Mouse (Mus musculus) urinary bladder, postnatal 4 days (tissue): ENCODE data around the gene Inmt.

Experiments used
- DNase-seq, 2 experiments: peaks; one replicate each; pipeline ENCODE4 v3.0.0; 2021 to 2022; ENCODE audit warnings: low spot score in 2 of 2

The Inmt gene

GRCm38 (mm10) chr6:55169818-55170217 lies 5.0 kb downstream of the Inmt start:
- no peak for DNase-seq

GRCm38 (mm10) chr6:55166777-55167463 lies 7.9 kb downstream of the Inmt start:
- peak; percentile 34 to 72 for DNase-seq

GRCm38 (mm10) chr6:55163046-55163584 lies 11.7 kb downstream of the Inmt start:
- no peak for DNase-seq

DNA sequence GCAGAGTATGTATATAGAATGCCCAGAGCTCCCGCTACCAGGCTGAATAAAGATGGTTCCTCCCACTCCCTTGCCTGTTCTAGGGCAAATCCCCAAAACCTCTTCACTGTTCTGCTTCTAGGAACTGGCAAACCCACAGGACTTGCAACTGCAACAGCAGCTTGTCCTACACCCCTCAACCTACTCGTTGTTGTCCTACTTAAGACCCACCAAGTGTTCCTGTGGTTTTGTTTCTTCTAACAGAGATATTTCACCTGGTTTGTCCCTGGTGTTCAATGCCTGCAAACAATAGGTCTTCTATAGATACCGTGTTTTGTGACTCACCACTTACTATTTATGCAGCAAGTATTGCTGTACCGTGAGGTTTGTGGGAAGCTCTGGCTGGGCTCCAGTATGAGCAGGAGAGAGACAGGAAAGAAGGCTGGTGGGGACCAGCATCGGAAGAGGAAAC lies 13.5 kb downstream of the Inmt start:
- no peak for DNase-seq

- DNase-seq = no peak
These were observed 15.6 kb downstream of the Inmt start for GRCm38 (mm10) chr6:55159256-55159655.

DNA sequence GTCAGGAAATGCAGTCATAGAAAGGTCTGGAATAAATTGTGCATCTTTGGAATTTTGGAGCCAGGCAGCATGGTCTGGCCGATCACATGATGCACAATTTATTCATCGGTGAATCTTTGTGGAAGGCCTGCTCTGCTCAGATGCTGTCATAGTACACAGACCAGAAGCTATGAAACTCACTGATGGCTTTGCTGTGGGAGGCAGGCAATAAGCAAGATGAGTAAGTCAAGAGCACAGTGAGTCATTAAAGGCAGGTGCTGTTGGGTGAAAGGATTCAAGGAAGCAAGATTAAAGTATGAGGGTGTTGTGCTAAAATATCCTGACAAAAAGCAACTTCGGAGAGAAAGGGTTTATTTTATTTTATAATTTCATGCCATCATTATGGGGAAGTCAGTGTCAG lies 22.6 kb downstream of the Inmt start:
- no peak for DNase-seq

DNA sequence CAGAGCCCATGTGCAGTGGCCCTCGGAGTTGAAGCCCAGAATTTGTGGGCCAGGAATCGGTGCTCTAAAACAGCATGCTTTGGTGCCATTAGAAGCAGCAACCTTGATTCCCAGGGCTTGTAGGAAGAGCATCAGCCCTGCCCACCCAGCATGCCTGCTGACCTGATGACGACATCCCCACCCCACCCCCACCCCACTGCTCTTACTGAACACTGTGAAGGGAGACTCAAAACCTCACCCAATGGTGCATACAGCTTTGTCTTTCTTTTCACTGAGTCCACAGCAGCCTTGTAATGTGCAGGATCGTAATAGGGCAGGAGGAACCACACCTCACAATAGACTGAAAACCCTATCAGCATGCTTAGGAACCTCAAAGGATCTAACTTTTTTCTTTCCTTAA lies 28.7 kb downstream of the Inmt start:
- no peak for DNase-seq

DNA sequence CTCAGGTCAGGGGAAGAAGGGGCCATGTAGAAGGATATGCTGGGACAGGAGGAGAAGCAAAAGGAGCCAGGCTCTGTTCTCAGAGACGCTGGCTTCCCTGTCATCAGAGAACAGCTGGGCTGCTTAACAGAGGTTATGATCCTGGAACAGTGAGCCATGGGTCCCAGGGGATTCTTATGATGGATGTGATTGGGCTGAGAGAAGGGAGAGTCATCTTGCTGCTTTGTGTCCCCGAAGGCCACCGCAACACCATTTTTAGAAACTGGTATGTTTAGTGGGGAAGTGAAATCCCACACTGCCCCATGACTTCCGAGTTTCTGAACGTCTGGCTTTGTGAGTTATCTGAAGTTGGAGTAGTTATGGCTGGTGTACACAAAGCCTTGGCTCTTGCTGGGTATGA lies 29.6 kb downstream of the Inmt start:
- DNase-seq = no peak

- DNase-seq = no peak
These were observed 36.5 kb downstream of the Inmt start for GRCm38 (mm10) chr6:55138343-55138742.

GRCm38 (mm10) chr6:55133425-55133824 lies 41.4 kb downstream of the Inmt start:
- DNase-seq = no peak

GRCm38 (mm10) chr6:55132794-55133193 lies 42.0 kb downstream of the Inmt start, which contains the start of gene Crhr2:
Crhr2 (minus strand) TSS chr6:55133016.
- no peak for DNase-seq

GRCm38 (mm10) chr6:55131301-55131700 lies 43.5 kb downstream of the Inmt start:
- DNase-seq = no peak

- no peak for DNase-seq
These were observed 44.2 kb downstream of the Inmt start for GRCm38 (mm10) chr6:55130631-55131030.

GRCm38 (mm10) chr6:55128391-55128790 lies 46.5 kb downstream of the Inmt start:
- DNase-seq = no peak

- no peak for DNase-seq
These were observed 48.3 kb downstream of the Inmt start for GRCm38 (mm10) chr6:55126576-55126975.

- no peak for DNase-seq
These were observed 51.8 kb downstream of the Inmt start for GRCm38 (mm10) chr6:55123056-55123455.
